Mouse (Mus musculus) telencephalon, adult 2 months (tissue): ENCODE measurements around the gene Tacc3.

Source experiments
- DNase-seq: peaks from one replicate; pipeline ENCODE4 v3.0.0-alpha.2; 2011; ENCODE audit warnings: low read depth, low spot score

Tacc3 gene

GRCm38 (mm10) chr5:33722266-33723018, 64.5 kb downstream of the Tacc3 start:
- DNase-seq = no peak

DNA sequence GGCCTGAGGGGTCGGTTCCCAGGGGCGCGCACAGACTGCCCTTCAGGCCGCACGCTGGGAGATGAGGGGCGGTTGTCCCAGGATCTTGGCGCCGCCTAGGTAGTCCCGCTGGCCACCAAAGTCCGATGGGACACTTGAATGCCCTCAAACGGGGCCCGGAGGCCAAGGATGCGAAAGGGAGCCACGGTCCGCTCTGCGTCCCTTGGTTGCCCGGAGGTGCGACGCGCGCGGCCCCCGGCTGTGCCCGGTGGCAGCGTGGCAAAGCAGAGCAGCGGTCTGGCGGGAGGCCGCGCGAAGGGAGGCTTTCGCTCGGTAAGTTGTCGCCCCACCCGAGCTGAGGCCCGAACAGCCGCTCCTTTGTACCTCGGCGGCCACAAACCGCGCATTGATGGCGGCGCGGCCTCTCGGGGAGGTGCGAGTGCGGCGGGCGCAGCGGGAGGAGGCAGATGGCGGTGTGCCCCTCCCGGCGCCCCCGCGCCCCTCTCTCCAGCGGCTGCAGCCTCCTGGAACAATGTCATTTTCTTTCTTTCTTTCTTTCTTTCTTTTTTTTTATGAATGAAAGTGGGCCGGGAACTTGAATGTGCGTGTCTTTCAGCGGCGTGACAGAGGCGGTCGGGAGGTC, 65.2 kb downstream of the Tacc3 start:
- DNase-seq = no peak

GRCm38 (mm10) chr5:33723641-33724465, 65.9 kb downstream of the Tacc3 start:
- DNase-seq = no peak

GRCm38 (mm10) chr5:33726081-33726647, 68.2 kb downstream of the Tacc3 start:
- DNase-seq = no peak

DNA sequence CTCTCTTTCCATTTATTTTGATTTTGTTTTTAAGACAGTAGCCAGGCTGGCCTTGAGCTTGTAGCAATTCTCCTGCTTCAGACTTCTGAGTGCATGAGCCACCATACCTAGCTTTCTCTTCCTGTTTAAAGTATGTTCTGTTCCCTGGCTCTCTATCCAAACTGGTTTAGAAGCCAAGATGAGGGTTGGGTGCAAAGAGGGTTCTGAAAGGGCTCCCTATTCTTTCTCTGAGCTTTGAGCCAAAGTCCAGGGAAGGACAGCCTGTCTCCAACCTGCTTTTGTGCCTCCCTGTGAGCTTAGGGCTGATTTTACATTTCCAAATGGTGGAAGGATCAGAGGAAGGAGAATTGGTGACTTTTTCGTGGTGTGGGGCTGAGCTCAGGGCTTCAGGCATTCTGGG, 69.0 kb downstream of the Tacc3 start:
- no peak for DNase-seq
